Mouse (Mus musculus) urinary bladder, postnatal 0 days (tissue): ENCODE data around the gene Zbtb46. TPM values are rescaled to one million over a fixed set of nuclear protein-coding genes. Genes with fewer than 3 reads are reported as not detected.

Experiments
- polyA plus RNA-seq: library from polyadenylated mRNA; unstranded; fragments of >200 nt; fragmentation: Nextera tagmentation; extraction: Ambion mirVana; gene quantifications from 2 replicates; pipeline ENCODE4 v1.2.1, GENCODE M21; 2015

Gene Zbtb46
- 3.0 and 3.7 TPM in 2 replicates for polyA plus RNA-seq

GRCm38 (mm10) chr2:181459153-181459672 lies at the start of gene Zbtb46:
Zbtb46 (minus strand) TSS chr2:181459426.

GRCm38 (mm10) chr2:181496831-181497547 lies 37.8 kb upstream of the Zbtb46 start, which contains the start of gene Tpd52l2:
Tpd52l2 (plus strand) TSS chr2:181497142.

GRCm38 (mm10) chr2:181493156-181493927 lies 34.1 kb upstream of the Zbtb46 start, which contains the start of gene Abhd16b:
Abhd16b (plus strand) TSS chr2:181493206.

DNA sequence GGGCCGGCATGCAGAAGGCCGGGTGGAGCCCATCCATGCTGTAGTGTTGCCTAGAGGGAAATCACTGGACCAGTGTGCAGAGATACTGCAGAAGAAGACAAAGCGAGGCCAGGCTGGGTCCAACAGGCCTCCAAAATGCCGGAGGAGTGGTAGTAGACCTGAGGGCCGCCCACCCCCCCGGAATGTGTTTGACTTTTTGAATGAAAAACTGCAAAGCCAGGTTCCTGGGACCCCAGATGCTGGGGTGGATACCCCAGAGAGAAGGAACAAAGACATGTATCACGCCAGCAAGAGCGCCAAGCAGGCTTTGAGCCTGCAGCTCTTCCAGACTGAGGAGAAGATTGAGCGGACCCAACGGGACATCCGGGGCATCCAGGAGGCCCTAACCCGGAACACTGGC lies 79.4 kb downstream of the Zbtb46 start, which contains the start of gene Lime1:
Gene Lime1, plus strand, starts transcription at position 301 of the 400 bp plus-strand sequence.

DNA sequence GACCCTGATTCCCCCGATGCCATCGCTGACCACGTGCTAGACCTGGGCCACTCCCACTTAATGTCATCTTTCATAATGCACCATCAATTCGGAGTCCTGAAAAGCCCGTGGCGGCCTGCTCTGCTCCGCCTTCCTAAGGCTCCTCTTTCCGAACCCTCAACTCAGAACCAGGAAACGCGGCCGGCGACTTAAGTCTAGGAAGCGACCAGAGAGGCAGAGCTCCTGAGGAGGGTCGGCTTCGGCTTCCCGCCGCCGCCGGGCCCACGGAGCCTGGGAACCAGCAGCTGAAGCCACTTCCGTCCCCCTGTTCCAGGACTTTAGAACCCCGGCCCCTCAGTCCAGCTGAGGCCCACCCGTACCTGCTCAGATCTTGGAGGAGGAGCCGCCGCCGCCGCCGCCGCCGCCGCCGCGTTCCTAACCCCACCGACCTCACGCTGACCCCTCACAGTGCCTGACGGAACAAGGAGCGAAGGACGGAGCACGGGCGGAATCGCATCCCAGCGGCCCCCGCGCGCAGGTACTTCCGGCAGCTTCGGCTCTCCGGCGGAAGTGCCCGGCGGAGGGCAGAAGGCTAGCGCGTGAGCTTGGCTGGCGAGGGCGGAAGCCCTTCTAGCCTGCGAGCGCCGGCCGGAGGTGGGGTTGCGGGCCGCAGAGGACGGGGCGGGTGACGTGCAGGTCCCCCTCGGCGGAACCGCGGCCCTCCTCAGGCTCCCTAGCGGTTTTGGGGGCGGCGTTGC lies 94.2 kb downstream of the Zbtb46 start, which contains the start of the genes Zgpat and Arfrp1:
Gene Zgpat, plus strand, starts transcription at position 69 of the 737 bp plus-strand sequence.
Gene Arfrp1, minus strand, starts transcription at position 545 of the 737 bp plus-strand sequence.

Other genes with a start within 250 kb of the Zbtb46 start
- gene Srms, start 246.2 kb downstream of the Zbtb46 start, polyA plus RNA-seq: 0.07 and 0.10 TPM in 2 replicates
- gene Fndc11, start 239.4 kb downstream of the Zbtb46 start, polyA plus RNA-seq: 0.13 TPM in 1 of 2 replicates, not detected in the other
- gene Helz2, start 217.4 kb downstream of the Zbtb46 start, polyA plus RNA-seq: 0.99 and 1.0 TPM in 2 replicates
- 5.9 and 6.1 TPM in 2 replicates for gene Gmeb2, start 171.4 kb downstream of the Zbtb46 start, polyA plus RNA-seq
- gene Stmn3, start 144.9 kb downstream of the Zbtb46 start, polyA plus RNA-seq: 0.92 and 1.1 TPM in 2 replicates
- gene Rtel1, start 139.7 kb downstream of the Zbtb46 start, polyA plus RNA-seq: 12.9 and 14.1 TPM in 2 replicates
- 17.2 and 20.0 TPM in 2 replicates for gene Zgpat, start 94.5 kb downstream of the Zbtb46 start, polyA plus RNA-seq
- 34.8 and 36.7 TPM in 2 replicates for gene Arfrp1, start 94.0 kb downstream of the Zbtb46 start, polyA plus RNA-seq
- 6.0 and 8.3 TPM in 2 replicates for gene Lime1, start 79.3 kb downstream of the Zbtb46 start, polyA plus RNA-seq
- gene Abhd16b, start 33.8 kb upstream of the Zbtb46 start, polyA plus RNA-seq: not detected in 2 replicates
- gene Tpd52l2, start 37.7 kb upstream of the Zbtb46 start, polyA plus RNA-seq: 129 and 134 TPM in 2 replicates
- 52.2 and 55.0 TPM in 2 replicates for gene Dnajc5, start 61.1 kb upstream of the Zbtb46 start, polyA plus RNA-seq
- 58.0 and 61.9 TPM in 2 replicates for gene Uckl1, start 125.5 kb upstream of the Zbtb46 start, polyA plus RNA-seq
- gene Prpf6, start 132.4 kb upstream of the Zbtb46 start, polyA plus RNA-seq: 29.1 and 32.2 TPM in 2 replicates
- gene Zfp512b, start 133.4 kb upstream of the Zbtb46 start, polyA plus RNA-seq: 24.2 and 27.2 TPM in 2 replicates
- 8.9 and 10.9 TPM in 2 replicates for gene Samd10, start 139.8 kb upstream of the Zbtb46 start, polyA plus RNA-seq
- not detected in 2 replicates for gene Gm29797, start 197.6 kb upstream of the Zbtb46 start, polyA plus RNA-seq
- gene Sox18, start 212.2 kb upstream of the Zbtb46 start, polyA plus RNA-seq: 17.4 and 20.6 TPM in 2 replicates
- 11.9 and 13.4 TPM in 2 replicates for gene Tcea2, start 220.9 kb upstream of the Zbtb46 start, polyA plus RNA-seq
- gene Rgs19, start 234.6 kb upstream of the Zbtb46 start, polyA plus RNA-seq: 33.1 and 41.7 TPM in 2 replicates
- gene Lkaaear1, start 239.0 kb upstream of the Zbtb46 start, polyA plus RNA-seq: not detected in 2 replicates